In genomic region chr13:95638894-95639293, GRCm38 (mm10) we compare ENCODE assay signal across 8 mouse cellular contexts. TPM values are rescaled to one million over a fixed set of nuclear protein-coding genes. Genes with fewer than 3 reads are reported as not detected.
DNase-seq lines count a peak whose midpoint lies in the region; ATAC-seq and TF ChIP-seq lines count a peak whose summit lies in the region.

No protein-coding gene starts in this region.

- no peak for TF ChIP-seq POLR2A in heart, adult 2 months (IDR thresholded peaks at IDR 0.05; ENCODE audit: insufficient read depth, low read depth, low read length)

- H3K27me3 ChIP-seq in heart, adult 2 months (ENCODE audit: control insufficient read depth, insufficient read depth, low read length) = no peaks in the 10 kb centered on the region
- H3K27me3 ChIP-seq in forebrain, embryonic 14.5 days (replicated peaks; ENCODE audit: control insufficient read depth, insufficient read depth, low read length) = no peaks in the 10 kb centered on the region
- no peaks in the 10 kb centered on the region for H3K27me3 ChIP-seq in lung, postnatal 0 days (replicated peaks; ENCODE audit: insufficient read depth, low read length)

- no peaks in the 10 kb centered on the region for H3K9me3 ChIP-seq in forebrain, embryonic 14.5 days (replicated peaks; ENCODE audit: control insufficient read depth, low read length)
- H3K9me3 ChIP-seq in lung, postnatal 0 days (ENCODE audit: low read length) = no peaks in the 10 kb centered on the region

- H3K4me3 ChIP-seq in heart, adult 2 months = no peak overlapping the region
- H3K4me3 ChIP-seq in forebrain, embryonic 14.5 days (ENCODE audit: low read depth, low read length) = no peak overlapping the region
- no peak overlapping the region for H3K4me3 ChIP-seq in lung, postnatal 0 days (ENCODE audit: low read depth, low read length)

- ATAC-seq in forebrain, embryonic 14.5 days = no peak
- peak; percentile 53 for ATAC-seq in lung, postnatal 0 days
- no peak for ATAC-seq in megakaryocyte-erythroid progenitor cell, adult 5-6 weeks (replicated peaks; ENCODE audit: low FRiP score, low TSS enrichment, poor library complexity, severe bottlenecking)

- H3K27ac ChIP-seq in heart, adult 2 months = peak overlapping the region; percentile 63
- peak overlapping the region; percentile 17; the same call in 1 of the 2 replicates for H3K27ac ChIP-seq in forebrain, embryonic 14.5 days (ENCODE audit: low read depth, low read length)
- peak overlapping the region; percentile 57 for H3K27ac ChIP-seq in lung, postnatal 0 days (ENCODE audit: low read length)

- no peaks in the 10 kb centered on the region for H3K79me2 ChIP-seq in heart, adult 2 months (replicated peaks; ENCODE audit: control insufficient read depth, insufficient read depth, low read length)

- no peak for TF ChIP-seq EP300 in heart, adult 2 months (IDR thresholded peaks at IDR 0.05; ENCODE audit: insufficient read depth, low read depth, low read length)
- TF ChIP-seq EP300 in lung, postnatal 0 days (IDR thresholded peaks at IDR 0.05) = no peak

- no peak overlapping the region for H3K9ac ChIP-seq in heart, adult 2 months (ENCODE audit: low read depth, low read length)
- no peak overlapping the region for H3K9ac ChIP-seq in forebrain, embryonic 14.5 days (ENCODE audit: low read length)
- H3K9ac ChIP-seq in lung, postnatal 0 days (replicated peaks; ENCODE audit: low read depth) = no peak overlapping the region

- TF ChIP-seq CTCF in heart, adult 2 months (IDR thresholded peaks at IDR 0.05) = no peak
- no peak for TF ChIP-seq CTCF in lung, postnatal 0 days (IDR thresholded peaks at IDR 0.05)

- peaks cover 9% of the 10 kb centered on the region for H3K4me1 ChIP-seq in heart, adult 2 months (ENCODE audit: control insufficient read depth, insufficient read depth, low read length)
- H3K4me1 ChIP-seq in forebrain, embryonic 14.5 days (ENCODE audit: control insufficient read depth, insufficient read depth, low read length) = peaks cover 9% of the 10 kb centered on the region
- H3K4me1 ChIP-seq in lung, postnatal 0 days (ENCODE audit: insufficient read depth, low read depth, low read length) = peaks cover 8% of the 10 kb centered on the region; the same call in 1 of the 2 replicates

- 14% methylated on average over 5 of the region's 5 CpGs for WGBS in heart, adult 2 months
- WGBS in forebrain, embryonic 14.5 days = 56% methylated on average over 5 of the region's 5 CpGs
- whole genome bisulfite sequencing in lung, postnatal 0 days = 31% methylated on average over 5 of the region's 5 CpGs

- H3K36me3 ChIP-seq in heart, adult 2 months (ENCODE audit: control insufficient read depth, insufficient read depth, low read length) = no peaks in the 10 kb centered on the region
- H3K36me3 ChIP-seq in forebrain, embryonic 14.5 days (ENCODE audit: control insufficient read depth, insufficient read depth, low read length) = peaks cover 6% of the 10 kb centered on the region; the same call in 1 of the 2 replicates
- no peaks in the 10 kb centered on the region for H3K36me3 ChIP-seq in lung, postnatal 0 days (ENCODE audit: insufficient read depth, low read length)

- DNase-seq in heart, adult 2 months = peak in 1 of 2 experiments; percentile 23
- no peak for DNase-seq in heart, postnatal 14 days
- DNase-seq in forebrain, embryonic 14.5 days (ENCODE audit: low spot score) = peak; percentile 14
- DNase-seq in kidney, adult 9 months = peak; percentile 69
- DNase-seq in lung, postnatal 0 days (ENCODE audit: low spot score) = peak; percentile 61
- no peak for DNase-seq in right cerebral cortex, postnatal 4 days
- no peak for DNase-seq in thymus, adult 18-20 months

- H3K4me2 ChIP-seq in forebrain, embryonic 14.5 days (ENCODE audit: low read length) = no peak overlapping the region
- H3K4me2 ChIP-seq in lung, postnatal 0 days (replicated peaks; ENCODE audit: low read depth, low read length) = no peak overlapping the region

- intact Hi-C loops in heart, adult 2 months (cut with DNase I) = no loop called here
- intact Hi-C loops in heart, postnatal 14 days (cut with DNase I) = no loop called here

RNA-seq across cellular contexts. Expression of gene F2r, which starts 20.6 kb away (rescaled TPM):
- 10 to 100 TPM; 23.6 to 23.8 TPM for total RNA-seq in heart, adult 2 months (2021)
- polyA plus RNA-seq in heart, adult 2 months (2012; rRNA removed) = 19.3 and 20.4 TPM in 2 replicates
- 10 to 100 TPM; 27.9 to 30.4 TPM for total RNA-seq in heart, postnatal 14 days (2021)
- polyA plus RNA-seq in forebrain, embryonic 14.5 days (2014; fragmentation: Nextera tagmentation; extraction: Ambion mirVana) = 76.2 and 80.5 TPM in 2 replicates
- polyA plus RNA-seq in lung, postnatal 0 days (2015; fragmentation: Nextera tagmentation; extraction: Ambion mirVana) = 118 and 134 TPM in 2 replicates
- total RNA-seq in megakaryocyte-erythroid progenitor cell, adult 5-6 weeks (2014; fragmentation: Nextera tagmentation) = 25.5 and 37.9 TPM in 2 replicates
- 41.8 and 85.3 TPM in 2 replicates for total RNA-seq in megakaryocyte-erythroid progenitor cell, adult 5-6 weeks (2017)

RNA-seq across cellular contexts. Expression of gene F2rl2, which starts 57.8 kb away (rescaled TPM):
- total RNA-seq in heart, adult 2 months (2021) = under 1 TPM in 1 of 2 experiments, not detected in 1; 0.68 TPM
- 0.29 and 0.82 TPM in 2 replicates for polyA plus RNA-seq in heart, adult 2 months (2012; rRNA removed)
- under 1 TPM in 1 of 2 experiments, not detected in 1; 0.12 TPM for total RNA-seq in heart, postnatal 14 days (2021)
- polyA plus RNA-seq in forebrain, embryonic 14.5 days (2014; fragmentation: Nextera tagmentation; extraction: Ambion mirVana) = 0.27 and 0.51 TPM in 2 replicates
- 1.2 and 1.4 TPM in 2 replicates for polyA plus RNA-seq in lung, postnatal 0 days (2015; fragmentation: Nextera tagmentation; extraction: Ambion mirVana)
- total RNA-seq in megakaryocyte-erythroid progenitor cell, adult 5-6 weeks (2014; fragmentation: Nextera tagmentation) = 0.70 and 1.1 TPM in 2 replicates
- 3.0 TPM in 2 replicates for total RNA-seq in megakaryocyte-erythroid progenitor cell, adult 5-6 weeks (2017)

Comparison
In these comparisons a context has a peak if more than half of its experiments do, and no peak if none do; other contexts are left out.
1. DNase-seq: peak in forebrain, embryonic 14.5 days (single experiment), kidney, adult 9 months (single experiment) and lung, postnatal 0 days (single experiment); none in heart, postnatal 14 days (0 of 2), right cerebral cortex, postnatal 4 days (single experiment) and thymus, adult 18-20 months (0 of 2).
2. Peak in every context shown above with its lines, with median percentiles within 50 percentile points of each other: H3K27ac ChIP-seq.